Mouse (Mus musculus) urinary bladder, postnatal 0 days (tissue): ENCODE results near the gene Edc3. TPM values are rescaled to one million over a fixed set of nuclear protein-coding genes. Genes with fewer than 3 reads are reported as not detected.

Experiments used
- polyA plus RNA-seq: library from polyadenylated mRNA; unstranded; fragments of >200 nt; fragmentation: Nextera tagmentation; extraction: Ambion mirVana; gene quantifications from 2 replicates; pipeline ENCODE4 v1.2.1, GENCODE M21; 2015

The Edc3 gene
- polyA plus RNA-seq: 14.2 and 14.9 TPM in 2 replicates

GRCm38 (mm10) chr9:57708068-57708719 is at the start of gene Edc3:
TSS of gene Edc3 (plus strand) at chr9:57708540.

GRCm38 (mm10) chr9:57683520-57683919 is 24.8 kb upstream of the Edc3 start, which contains the start of gene Cyp1a2:
TSS of gene Cyp1a2 (minus strand) at chr9:57683703.

GRCm38 (mm10) chr9:57687751-57688150 is 20.6 kb upstream of the Edc3 start, which contains the start of gene Cyp1a1:
TSS of gene Cyp1a1 (plus strand) at chr9:57687928.

GRCm38 (mm10) chr9:57765364-57766351 is 57.3 kb downstream of the Edc3 start, which contains the start of gene Clk3:
TSS of gene Clk3 (minus strand) at chr9:57765860.

Other genes starting within 250 kb of the Edc3 start
- 15.4 and 16.2 TPM in 2 replicates for gene Scamp5, start 240.5 kb upstream of the Edc3 start, polyA plus RNA-seq
- gene Rpp25, start 204.5 kb upstream of the Edc3 start, polyA plus RNA-seq: 7.0 and 9.2 TPM in 2 replicates
- gene Cox5a, start 187.3 kb upstream of the Edc3 start, polyA plus RNA-seq: 514 and 536 TPM in 2 replicates
- gene Fam219b, start 171.0 kb upstream of the Edc3 start, polyA plus RNA-seq: 15.2 and 16.3 TPM in 2 replicates
- gene Mpi, start 155.8 kb upstream of the Edc3 start, polyA plus RNA-seq: 17.1 and 17.3 TPM in 2 replicates
- gene Scamp2, start 147.6 kb upstream of the Edc3 start, polyA plus RNA-seq: 52.6 and 54.4 TPM in 2 replicates
- gene Ulk3, start 119.1 kb upstream of the Edc3 start, polyA plus RNA-seq: 10.3 and 12.9 TPM in 2 replicates
- gene Cplx3, start 102.3 kb upstream of the Edc3 start, polyA plus RNA-seq: not detected in 2 replicates
- gene Lman1l, start 87.8 kb upstream of the Edc3 start, polyA plus RNA-seq: not detected in 2 replicates
- 16.0 and 16.7 TPM in 2 replicates for gene Csk, start 54.9 kb upstream of the Edc3 start, polyA plus RNA-seq
- gene Cyp1a2, start 24.8 kb upstream of the Edc3 start, polyA plus RNA-seq: not detected in 2 replicates
- 0.06 and 0.16 TPM in 2 replicates for gene Cyp1a1, start 20.6 kb upstream of the Edc3 start, polyA plus RNA-seq
- gene Clk3, start 57.3 kb downstream of the Edc3 start, polyA plus RNA-seq: 37.7 and 45.8 TPM in 2 replicates
- 3.8 and 5.1 TPM in 2 replicates for gene Arid3b, start 128.3 kb downstream of the Edc3 start, polyA plus RNA-seq
- 87.3 and 88.9 TPM in 2 replicates for gene Ubl7, start 202.4 kb downstream of the Edc3 start, polyA plus RNA-seq
- 0.19 and 0.49 TPM in 2 replicates for gene Sema7a, start 231.6 kb downstream of the Edc3 start, polyA plus RNA-seq